In the genomic region with DNA sequence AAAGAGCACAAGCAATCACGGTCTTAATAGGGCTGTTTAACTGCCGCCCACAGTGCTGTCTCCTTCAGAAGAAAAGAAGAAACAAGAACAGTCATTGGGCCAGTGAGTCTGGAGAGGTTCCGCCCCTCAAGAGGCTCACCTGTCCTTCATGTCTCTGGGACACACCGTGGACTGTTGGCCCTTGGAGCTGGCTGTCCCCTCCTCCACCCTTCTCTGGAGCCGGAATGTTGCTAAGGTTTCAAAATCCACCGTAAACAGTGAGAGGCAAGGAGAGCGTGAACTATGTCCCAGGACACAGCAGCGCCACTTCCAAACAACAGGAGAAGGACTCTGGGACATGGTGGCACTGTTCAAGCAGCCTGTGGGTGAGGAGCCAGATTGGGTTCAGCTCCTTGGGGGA, we compare ENCODE assay signal across 13 mouse cellular contexts. TPM values are rescaled to one million over a fixed set of nuclear protein-coding genes. Genes with fewer than 3 reads are reported as not detected.
DNase-seq lines count a peak whose midpoint lies in the region; ATAC-seq and TF ChIP-seq lines count a peak whose summit lies in the region.
"Had no signal": no experiment of that assay in that cellular context is flagged by ENCODE, and none has a peak within 500 bp of the region (broad histone marks: within the 10 kb centered on the region; RNA-seq: fewer than 3 reads in every experiment).

No protein-coding gene starts in this region.

- TF ChIP-seq POLR2A in liver, adult 2 months (IDR thresholded peaks at IDR 0.05; ENCODE audit: extremely low read depth, insufficient read depth, low read length) = no peak

- H3K4me2 ChIP-seq in liver, embryonic 11.5 days = no peak overlapping the region
- no peak overlapping the region for H3K4me2 ChIP-seq in lung, embryonic 16.5 days (ENCODE audit: low read depth, low read length)
- H3K4me2 ChIP-seq in midbrain, embryonic 14.5 days (ENCODE audit: low read length) = no peak overlapping the region

- no peaks in the 10 kb centered on the region for H3K79me2 ChIP-seq in liver, adult 2 months (ENCODE audit: control insufficient read depth, insufficient read depth, low read length)

- peak; percentile 77 for DNase-seq in liver, adult 2 months (ENCODE audit: extremely low read depth, low read depth, low spot score)
- no peak for DNase-seq in liver, embryonic 11.5 days (ENCODE audit: low spot score)
- DNase-seq in kidney, adult 9 months = peak; percentile 83
- no peak for DNase-seq in midbrain, embryonic 14.5 days
- no peak for DNase-seq in T-cell, adult 2 months (ENCODE audit: low spot score)
- DNase-seq: cerebellum, adult 2 months; gastrocnemius, postnatal 36 days; thymus, adult 18-20 months had no signal

- H3K9me3 ChIP-seq in liver, embryonic 11.5 days (ENCODE audit: control insufficient read depth, low read length) = no peaks in the 10 kb centered on the region
- H3K9me3 ChIP-seq in lung, embryonic 16.5 days (ENCODE audit: control insufficient read depth, low read length) = no peaks in the 10 kb centered on the region
- H3K9me3 ChIP-seq in midbrain, embryonic 14.5 days (ENCODE audit: control insufficient read depth, low read length) = no peaks in the 10 kb centered on the region

- H3K4me3 ChIP-seq in liver, adult 2 months (ENCODE audit: insufficient read depth, low read depth, low read length) = no peak overlapping the region
- H3K4me3 ChIP-seq in liver, embryonic 11.5 days (ENCODE audit: low read depth, low read length) = no peak overlapping the region
- H3K4me3 ChIP-seq in lung, embryonic 16.5 days (ENCODE audit: low read length) = no peak overlapping the region
- H3K4me3 ChIP-seq in midbrain, embryonic 14.5 days (replicated peaks; ENCODE audit: low read depth, low read length) = no peak overlapping the region
- H3K4me3 ChIP-seq: forebrain, embryonic 10.5 days had no signal

- H3K27me3 ChIP-seq in liver, adult 2 months (ENCODE audit: control insufficient read depth, insufficient read depth, low read length) = no peaks in the 10 kb centered on the region
- no peaks in the 10 kb centered on the region for H3K27me3 ChIP-seq in liver, embryonic 11.5 days (replicated peaks; ENCODE audit: control insufficient read depth, insufficient read depth, low read length)
- H3K27me3 ChIP-seq in lung, embryonic 16.5 days (ENCODE audit: control insufficient read depth, insufficient read depth, low read depth, low read length) = no peaks in the 10 kb centered on the region
- no peaks in the 10 kb centered on the region for H3K27me3 ChIP-seq in midbrain, embryonic 14.5 days (ENCODE audit: control insufficient read depth, insufficient read depth, low read length)

- WGBS in liver, adult 2 months = 33% methylated on average over 8 of the region's 8 CpGs
- WGBS in liver, embryonic 11.5 days = 75% methylated on average over 8 of the region's 8 CpGs
- WGBS in lung, embryonic 16.5 days = 50% methylated on average over 8 of the region's 8 CpGs
- 82% methylated on average over 8 of the region's 8 CpGs for WGBS in midbrain, embryonic 14.5 days

- no peaks in the 10 kb centered on the region for H3K36me3 ChIP-seq in liver, adult 2 months (ENCODE audit: control insufficient read depth, insufficient read depth, low read length)
- no peaks in the 10 kb centered on the region for H3K36me3 ChIP-seq in liver, embryonic 11.5 days (ENCODE audit: control insufficient read depth, insufficient read depth, low read length)
- no peaks in the 10 kb centered on the region for H3K36me3 ChIP-seq in lung, embryonic 16.5 days (ENCODE audit: control insufficient read depth, insufficient read depth, low read length)
- no peaks in the 10 kb centered on the region for H3K36me3 ChIP-seq in midbrain, embryonic 14.5 days (ENCODE audit: control insufficient read depth, insufficient read depth, low read length)
- H3K36me3 ChIP-seq: forebrain, embryonic 10.5 days had no signal

- no peak for ATAC-seq in liver, embryonic 11.5 days (replicated peaks; ENCODE audit: low FRiP score)
- peak; percentile 78 for ATAC-seq in lung, embryonic 16.5 days (ENCODE audit: low read depth)
- ATAC-seq in midbrain, embryonic 14.5 days (ENCODE audit: low FRiP score, low TSS enrichment) = no peak
- ATAC-seq in granulocyte monocyte progenitor cell, adult 5-6 weeks (replicated peaks; ENCODE audit: poor library complexity, severe bottlenecking) = no peak

- no peak overlapping the region for H3K27ac ChIP-seq in liver, adult 2 months (replicated peaks; ENCODE audit: insufficient read depth, low read depth, low read length)
- no peak overlapping the region for H3K27ac ChIP-seq in liver, embryonic 11.5 days (ENCODE audit: low read depth, low read length)
- peak overlapping the region; percentile 69 for H3K27ac ChIP-seq in lung, embryonic 16.5 days (ENCODE audit: low read length)
- H3K27ac ChIP-seq in midbrain, embryonic 14.5 days (replicated peaks; ENCODE audit: low read depth, low read length) = no peak overlapping the region
- H3K27ac ChIP-seq: forebrain, embryonic 10.5 days; liver, embryonic 14.5 days had no signal

- no peak overlapping the region for H3K9ac ChIP-seq in liver, adult 2 months (ENCODE audit: low read depth, low read length)
- no peak overlapping the region for H3K9ac ChIP-seq in liver, embryonic 11.5 days (ENCODE audit: low read depth, low read length)
- no peak overlapping the region for H3K9ac ChIP-seq in lung, embryonic 16.5 days (ENCODE audit: low read length)
- H3K9ac ChIP-seq in midbrain, embryonic 14.5 days (replicated peaks; ENCODE audit: low read length) = no peak overlapping the region
- H3K9ac ChIP-seq: liver, embryonic 14.5 days had no signal

- no peak for TF ChIP-seq CTCF in liver, adult 2 months (IDR thresholded peaks at IDR 0.05; ENCODE audit: low read depth, low read length)

- H3K4me1 ChIP-seq in liver, adult 2 months (ENCODE audit: control insufficient read depth, insufficient read depth, low read length) = no peaks in the 10 kb centered on the region
- no peaks in the 10 kb centered on the region for H3K4me1 ChIP-seq in liver, embryonic 11.5 days (replicated peaks; ENCODE audit: control insufficient read depth, insufficient read depth, low read length)
- H3K4me1 ChIP-seq in lung, embryonic 16.5 days (replicated peaks; ENCODE audit: control insufficient read depth, insufficient read depth, low read length) = peaks cover 12% of the 10 kb centered on the region
- H3K4me1 ChIP-seq in midbrain, embryonic 14.5 days (ENCODE audit: control insufficient read depth, insufficient read depth, low read length) = no peaks in the 10 kb centered on the region

RNA-seq across cellular contexts. Expression of a gene that starts 13.0 kb away (rescaled TPM):
- total RNA-seq in liver, adult 2 months (2014; rRNA removed) = 7.0 and 8.0 TPM in 2 replicates
- 5.6 and 6.0 TPM in 2 replicates for polyA plus RNA-seq in liver, adult 2 months (2012; rRNA removed)
- polyA plus RNA-seq in liver, embryonic 11.5 days (2014; fragmentation: Nextera tagmentation; extraction: Ambion mirVana) = 0.66 and 0.68 TPM in 2 replicates
- 38.8 and 39.4 TPM in 2 replicates for polyA plus RNA-seq in lung, embryonic 16.5 days (2015; fragmentation: Nextera tagmentation; extraction: Ambion mirVana)
- 2.5 and 2.7 TPM in 2 replicates for polyA plus RNA-seq in midbrain, embryonic 14.5 days (2014; fragmentation: Nextera tagmentation; extraction: Ambion mirVana)
- total RNA-seq in granulocyte monocyte progenitor cell, adult 5-6 weeks (2014; fragmentation: Nextera tagmentation) = not detected in 2 replicates
- not detected in 2 replicates for total RNA-seq in granulocyte monocyte progenitor cell, adult 5-6 weeks (2017)

RNA-seq across cellular contexts. Expression of a gene that starts 24.9 kb away (rescaled TPM):
- total RNA-seq in liver, adult 2 months (2014; rRNA removed) = not detected in 2 replicates
- not detected in 2 replicates for polyA plus RNA-seq in liver, adult 2 months (2012; rRNA removed)
- polyA plus RNA-seq in liver, embryonic 11.5 days (2014; fragmentation: Nextera tagmentation; extraction: Ambion mirVana) = not detected in 2 replicates
- not detected in 2 replicates for polyA plus RNA-seq in lung, embryonic 16.5 days (2015; fragmentation: Nextera tagmentation; extraction: Ambion mirVana)
- not detected in 2 replicates for polyA plus RNA-seq in midbrain, embryonic 14.5 days (2014; fragmentation: Nextera tagmentation; extraction: Ambion mirVana)
- not detected in 2 replicates for total RNA-seq in granulocyte monocyte progenitor cell, adult 5-6 weeks (2014; fragmentation: Nextera tagmentation)
- total RNA-seq in granulocyte monocyte progenitor cell, adult 5-6 weeks (2017) = not detected in 2 replicates
- total RNA-seq: adrenal gland, postnatal 4 days; gastrocnemius, postnatal 36 days had no signal
- polyA plus RNA-seq: cerebellum, adult 2 months; forebrain, embryonic 10.5 days; liver, embryonic 14.5 days had no signal

Comparison
In these comparisons a context has a peak if more than half of its experiments do, and no peak if none do; other contexts are left out.
1. DNase-seq: peak in liver, adult 2 months (single experiment) and kidney, adult 9 months (single experiment); none in liver, embryonic 11.5 days (single experiment), midbrain, embryonic 14.5 days (single experiment) and T-cell, adult 2 months (single experiment).